Mouse (Mus musculus): ENCODE measurements around the gene Snrk. TPM values are rescaled to one million over a fixed set of nuclear protein-coding genes. Genes with fewer than 3 reads are reported as not detected.

Snrk gene
- 10 to 100 TPM; 77.8 to 78.7 TPM for total RNA-seq (2021)

- peak; percentile 90 for DNase-seq
Measured at GRCm38 (mm10) chr9:122117112-122117616, at the start of gene Snrk. Snrk (plus strand) TSS chr9:122117266.

- DNase-seq, result no peak
Measured at GRCm38 (mm10) chr9:122067654-122068053, 49.4 kb upstream of the Snrk start.

- no peak for DNase-seq
Measured at GRCm38 (mm10) chr9:122069560-122070174, 47.4 kb upstream of the Snrk start.

- no peak for DNase-seq
Measured at GRCm38 (mm10) chr9:122073980-122074379, 43.1 kb upstream of the Snrk start.

GRCm38 (mm10) chr9:122074575-122074974 is 42.5 kb upstream of the Snrk start:
- DNase-seq, result no peak

GRCm38 (mm10) chr9:122078456-122078855 is 38.6 kb upstream of the Snrk start:
- DNase-seq, result peak; percentile 71

GRCm38 (mm10) chr9:122083698-122084097 is 33.4 kb upstream of the Snrk start:
- no peak for DNase-seq

GRCm38 (mm10) chr9:122084175-122084574 is 32.9 kb upstream of the Snrk start:
- DNase-seq, result peak; percentile 69

- no peak for DNase-seq
Measured at GRCm38 (mm10) chr9:122084636-122085035, 32.4 kb upstream of the Snrk start.

- peak; percentile 29 for DNase-seq
Measured at GRCm38 (mm10) chr9:122085055-122085454, 32.0 kb upstream of the Snrk start.

GRCm38 (mm10) chr9:122085550-122086205 is 31.4 kb upstream of the Snrk start:
- no peak for DNase-seq

GRCm38 (mm10) chr9:122087086-122087485 is 30.0 kb upstream of the Snrk start:
- DNase-seq, result no peak

- DNase-seq, result no peak
Measured at GRCm38 (mm10) chr9:122091171-122091570, 25.9 kb upstream of the Snrk start.

GRCm38 (mm10) chr9:122091782-122092228 is 25.3 kb upstream of the Snrk start:
- peak; percentile 30 for DNase-seq

GRCm38 (mm10) chr9:122094171-122094570 is 22.9 kb upstream of the Snrk start:
- no peak for DNase-seq

GRCm38 (mm10) chr9:122096822-122097511 is 20.1 kb upstream of the Snrk start:
- DNase-seq, result no peak

- no peak for DNase-seq
Measured at GRCm38 (mm10) chr9:122097535-122097934, 19.5 kb upstream of the Snrk start.

GRCm38 (mm10) chr9:122100584-122101127 is 16.4 kb upstream of the Snrk start:
- DNase-seq, result no peak

GRCm38 (mm10) chr9:122101196-122101595 is 15.9 kb upstream of the Snrk start:
- DNase-seq, result no peak

GRCm38 (mm10) chr9:122103550-122104284 is 13.3 kb upstream of the Snrk start:
- no peak for DNase-seq

GRCm38 (mm10) chr9:122104285-122104829 is 12.7 kb upstream of the Snrk start:
- no peak for DNase-seq
